Mouse (Mus musculus) spleen, adult 12 weeks (tissue): ENCODE results near the gene Inhbb.

Experiments
- DNase-seq: peaks from one replicate; pipeline ENCODE4 v3.0.0; 2022; ENCODE audit warnings: low spot score

The Inhbb gene

DNA sequence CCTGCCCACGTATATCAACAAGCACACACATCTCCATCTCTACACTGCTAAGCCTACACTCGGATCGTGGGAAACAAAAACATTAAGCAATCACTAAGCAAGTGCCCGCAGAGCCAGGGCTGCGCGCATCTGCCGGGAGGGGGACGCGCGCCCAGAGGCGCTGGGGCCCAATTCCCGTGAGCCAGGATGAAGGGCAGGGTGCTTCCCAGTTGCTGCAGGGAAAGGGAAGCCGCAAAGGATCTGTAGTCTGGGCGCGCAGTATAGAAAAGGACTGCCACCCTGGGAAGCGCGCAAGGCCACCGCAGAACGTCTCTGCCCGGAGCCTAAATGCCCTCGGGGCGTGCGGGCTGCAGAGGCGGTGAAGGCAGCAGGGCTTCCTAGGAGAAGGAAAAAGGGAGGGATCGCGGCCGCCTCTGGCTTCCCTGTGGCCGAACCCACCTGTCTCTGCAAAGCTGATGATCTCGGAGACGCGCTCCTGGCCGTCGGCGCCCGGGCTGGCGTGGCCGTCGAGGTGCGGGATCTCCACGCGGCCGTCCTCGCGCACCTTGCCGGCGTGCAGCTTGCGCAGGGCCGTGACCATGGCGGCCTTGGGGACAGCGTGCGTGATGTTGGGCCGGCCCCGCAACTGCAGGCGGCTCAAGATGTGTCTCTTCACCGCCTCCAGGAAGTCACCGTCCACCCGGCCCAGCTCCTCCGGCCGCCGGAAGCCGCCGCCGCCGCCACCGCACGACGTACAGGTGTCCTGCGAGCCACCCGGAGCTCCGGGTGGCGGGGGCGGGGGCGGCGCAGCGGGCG is 1.7 kb downstream of the Inhbb start:
- no peak for DNase-seq

DNA sequence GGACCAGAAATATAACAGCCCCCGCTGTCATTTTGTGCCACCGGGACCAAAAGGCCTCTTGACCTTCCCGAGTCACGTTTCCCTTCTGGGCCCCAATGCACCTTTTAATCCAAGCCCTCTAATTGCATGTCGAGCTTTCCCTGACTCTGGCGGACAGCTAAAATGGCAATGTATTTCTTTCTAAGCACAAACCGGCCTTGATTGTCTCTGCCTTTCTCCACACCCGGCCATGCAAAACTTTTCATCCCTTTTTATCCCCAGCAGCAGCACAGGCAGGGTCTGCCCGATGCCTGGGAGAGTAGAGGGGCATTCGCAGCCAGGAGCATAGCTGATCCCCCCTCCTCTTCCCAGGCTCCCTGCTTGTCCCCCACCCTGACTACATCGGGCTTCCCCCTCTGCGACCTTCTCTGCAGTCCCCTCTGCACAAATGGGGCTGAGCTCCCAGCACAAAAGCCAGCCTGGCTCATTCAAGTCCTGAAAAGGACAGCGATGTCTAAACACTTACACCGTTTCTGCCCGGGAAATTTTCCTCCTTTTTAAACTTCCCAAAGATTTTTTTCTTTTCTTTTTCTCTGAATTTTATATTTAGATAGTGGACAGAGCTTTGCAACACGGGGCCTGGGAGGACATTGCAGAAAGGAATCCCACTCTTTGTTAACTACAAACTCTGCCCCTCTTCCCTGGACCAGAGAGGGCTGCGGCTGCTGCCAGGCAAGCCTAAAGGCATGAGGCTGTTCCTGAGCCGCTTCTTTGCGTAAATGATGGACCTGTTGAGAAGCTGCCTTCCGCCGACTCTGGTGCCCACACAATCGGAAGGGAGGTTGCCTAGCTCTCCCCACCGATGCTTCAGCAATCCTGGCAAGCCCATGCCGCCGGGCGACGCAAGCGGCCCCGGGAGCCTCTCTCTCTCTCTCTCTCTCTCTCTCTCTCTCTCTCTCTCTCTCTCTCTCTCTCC is 2.6 kb downstream of the Inhbb start:
- no peak for DNase-seq

DNA sequence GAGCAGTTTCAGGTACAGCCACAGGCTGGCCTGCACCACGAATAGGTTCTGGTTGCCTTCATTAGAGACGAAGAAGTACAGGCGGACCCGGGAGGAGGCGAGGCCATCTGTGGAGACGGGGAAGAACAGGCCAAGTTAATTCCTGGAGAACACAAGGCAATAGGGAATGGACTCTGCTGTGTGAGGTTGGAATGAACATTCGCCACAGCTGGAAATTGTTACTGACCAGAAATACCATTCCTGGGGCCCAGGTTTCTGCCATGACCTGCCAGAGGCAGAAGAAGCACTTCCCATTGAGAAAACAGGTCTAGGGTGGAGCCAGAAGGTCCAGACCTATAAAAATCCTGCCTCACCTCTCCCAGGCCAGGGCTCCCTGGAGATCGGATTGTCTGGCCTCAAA is 4.1 kb downstream of the Inhbb start:
- DNase-seq = no peak

DNA sequence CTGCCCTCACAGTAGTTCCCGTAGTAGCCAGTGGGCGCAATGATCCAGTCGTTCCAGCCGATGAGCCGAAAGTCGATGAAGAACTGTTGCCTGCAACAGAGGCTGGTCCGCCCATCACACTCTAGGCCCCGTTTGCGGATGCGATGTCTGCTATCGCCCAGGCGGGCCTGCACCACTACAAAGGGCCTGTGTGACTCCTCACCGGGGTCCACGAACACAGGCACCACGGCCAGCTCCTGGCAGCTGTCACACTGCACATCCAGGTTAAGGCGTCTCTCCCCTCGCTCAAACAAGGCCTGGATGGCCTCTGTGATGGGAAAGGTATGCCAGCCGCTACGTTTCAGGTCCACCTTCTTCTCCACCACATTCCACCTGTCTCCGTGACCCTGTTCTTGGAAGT is 4.5 kb downstream of the Inhbb start:
- DNase-seq = no peak

DNA sequence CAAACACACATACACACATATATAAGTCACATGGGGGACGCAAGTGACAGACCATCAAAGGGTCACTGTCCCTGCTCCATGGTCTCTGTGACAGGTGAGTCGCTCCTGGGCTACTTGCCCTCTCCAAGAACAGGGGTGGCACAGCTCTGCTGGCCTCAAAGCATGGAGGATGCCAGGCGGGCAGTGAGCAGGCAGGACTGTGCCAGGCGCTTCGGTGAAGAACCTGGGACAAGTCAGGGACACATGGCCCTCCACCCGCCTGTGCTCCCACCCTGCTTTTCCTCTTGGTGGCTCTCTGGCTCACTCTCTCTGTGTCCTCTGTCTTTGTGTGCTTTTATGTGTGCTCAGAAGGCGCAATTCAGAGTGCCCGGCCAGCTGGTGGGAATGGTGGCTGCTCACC is 5.4 kb downstream of the Inhbb start:
- no peak for DNase-seq

DNA sequence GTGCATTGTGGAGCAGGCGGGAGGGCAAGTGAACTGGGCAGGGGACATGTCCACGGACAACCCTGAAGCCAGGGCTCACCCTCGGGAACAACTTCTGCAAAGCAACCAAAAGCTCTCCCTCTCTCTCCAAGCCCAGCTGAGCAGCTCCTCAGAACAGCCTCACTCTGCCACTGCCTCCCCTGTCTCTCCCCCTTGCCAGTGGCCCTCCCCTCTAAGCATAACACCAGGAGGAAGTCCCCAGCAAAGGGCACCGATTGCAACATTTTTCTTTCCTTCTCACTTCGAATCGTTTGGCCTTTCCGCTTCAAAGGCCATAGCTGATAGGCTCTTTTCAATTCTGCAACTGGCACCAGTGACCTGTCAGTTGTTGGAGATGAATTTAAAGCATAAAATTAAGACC is 5.9 kb downstream of the Inhbb start:
- DNase-seq = no peak

DNA sequence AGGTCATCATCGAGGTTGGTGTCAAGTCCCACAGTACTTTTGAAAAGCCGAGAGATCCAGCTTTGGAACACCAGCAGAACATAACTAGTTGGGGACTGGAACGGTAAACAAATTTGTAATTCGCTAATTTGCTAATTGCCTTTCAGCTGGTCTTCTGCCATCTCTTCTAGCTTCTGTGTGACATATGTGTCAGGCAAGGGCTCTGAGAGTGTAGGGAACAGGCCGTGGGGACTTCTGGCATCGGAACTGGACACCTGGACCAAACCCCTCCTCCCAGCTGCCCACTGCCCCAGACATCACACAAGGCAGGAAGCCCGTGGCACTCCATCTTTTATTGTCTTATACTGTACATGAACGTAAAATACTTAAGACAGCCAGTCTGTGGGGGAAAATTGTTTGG is 6.9 kb downstream of the Inhbb start:
- no peak for DNase-seq

DNA sequence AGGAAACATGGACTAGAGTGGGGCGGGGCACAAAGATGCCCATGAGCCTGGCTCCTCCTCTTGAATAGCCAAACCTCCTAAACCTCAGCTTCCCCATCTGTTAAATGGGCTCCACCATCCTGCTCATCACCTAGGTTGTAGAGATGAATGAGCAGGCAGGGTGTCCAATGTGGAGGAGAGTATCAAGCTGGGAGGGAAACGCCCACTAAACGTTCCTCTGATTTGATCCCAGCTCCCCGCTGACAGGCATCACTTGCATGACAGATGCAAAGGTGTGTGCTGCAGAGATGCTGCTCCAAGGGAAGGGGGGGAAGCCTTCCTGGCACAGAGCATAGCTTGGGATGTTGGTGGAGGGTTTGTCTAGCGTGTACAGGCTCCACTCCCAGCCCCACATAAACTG is 11.4 kb downstream of the Inhbb start:
- DNase-seq = no peak

DNA sequence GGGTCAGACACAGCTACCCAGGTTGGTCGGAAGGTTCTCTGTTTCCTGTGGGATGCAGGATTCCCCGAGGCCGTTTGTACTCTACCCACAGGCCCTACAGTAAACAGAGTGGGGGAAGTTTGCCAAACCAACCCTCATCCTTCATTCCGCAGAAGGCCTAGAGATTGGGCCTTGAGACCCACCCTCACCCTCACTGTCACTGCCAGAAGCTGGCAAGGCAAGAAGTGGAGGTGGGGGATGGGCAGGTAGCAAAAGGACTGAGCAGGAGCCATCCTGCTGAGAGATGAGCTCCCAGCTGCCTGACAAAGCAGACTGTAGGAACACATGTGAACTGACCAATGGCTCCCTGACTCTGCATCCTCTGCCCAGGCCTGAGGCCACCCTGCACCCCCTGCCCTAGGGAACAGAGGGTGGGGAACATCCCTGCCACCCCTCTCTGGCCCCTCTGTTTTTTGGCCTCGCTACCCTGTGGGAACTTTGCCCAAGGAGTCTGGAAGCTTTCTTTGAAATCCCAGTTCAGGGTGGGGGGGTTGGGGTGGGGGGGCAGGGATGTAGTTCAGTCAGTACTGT is 12.4 kb downstream of the Inhbb start:
- no peak for DNase-seq

DNA sequence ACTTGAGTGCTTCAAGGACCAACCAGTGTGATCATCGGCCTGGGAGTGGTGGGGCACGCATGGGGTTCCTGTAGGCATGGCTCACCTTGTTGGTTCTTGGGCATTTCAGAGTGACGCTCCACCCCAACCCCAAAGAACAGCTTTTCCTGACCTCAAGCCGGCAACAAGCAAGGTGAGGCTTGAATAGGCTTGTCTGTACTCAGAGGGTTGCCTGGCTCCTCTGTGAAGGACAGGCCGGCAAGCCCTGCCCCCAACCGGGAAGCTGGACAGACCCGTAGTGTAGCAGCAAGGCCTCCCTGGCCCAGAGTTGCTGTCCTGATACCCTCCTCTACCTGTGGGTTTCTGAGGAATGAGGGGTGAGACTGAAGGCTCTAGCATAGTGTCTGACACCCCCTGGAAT is 12.9 kb downstream of the Inhbb start:
- DNase-seq = no peak

DNA sequence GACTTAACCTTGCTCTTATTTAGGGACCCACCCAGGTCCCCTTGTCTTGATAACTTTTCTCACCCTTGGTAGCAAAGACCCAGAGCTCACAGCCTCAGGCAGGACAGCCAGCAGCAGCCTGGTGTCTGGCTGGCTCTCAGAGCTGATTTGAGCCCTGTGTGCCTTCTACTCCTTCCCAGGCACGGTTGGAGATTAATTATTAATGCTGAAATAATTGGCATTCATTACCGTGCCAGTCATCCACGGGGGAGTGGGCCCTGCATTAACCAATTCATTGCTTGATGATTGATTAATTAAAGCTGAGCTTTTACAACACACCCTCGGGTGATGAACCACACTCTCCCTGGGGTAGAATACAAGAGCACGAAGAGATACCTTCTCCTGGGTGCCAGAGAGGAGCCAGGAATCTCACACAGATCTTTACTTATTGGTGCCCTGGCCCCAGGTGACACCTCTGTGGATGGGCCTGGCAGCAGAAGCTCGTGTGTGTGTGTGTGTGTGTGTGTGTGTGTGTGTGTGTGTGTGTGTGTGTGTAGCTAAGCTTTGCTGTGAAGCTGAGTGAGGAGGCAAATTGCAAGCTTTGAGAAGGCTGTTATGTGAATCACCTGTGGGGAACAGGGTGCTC is 14.2 kb downstream of the Inhbb start:
- no peak for DNase-seq

DNA sequence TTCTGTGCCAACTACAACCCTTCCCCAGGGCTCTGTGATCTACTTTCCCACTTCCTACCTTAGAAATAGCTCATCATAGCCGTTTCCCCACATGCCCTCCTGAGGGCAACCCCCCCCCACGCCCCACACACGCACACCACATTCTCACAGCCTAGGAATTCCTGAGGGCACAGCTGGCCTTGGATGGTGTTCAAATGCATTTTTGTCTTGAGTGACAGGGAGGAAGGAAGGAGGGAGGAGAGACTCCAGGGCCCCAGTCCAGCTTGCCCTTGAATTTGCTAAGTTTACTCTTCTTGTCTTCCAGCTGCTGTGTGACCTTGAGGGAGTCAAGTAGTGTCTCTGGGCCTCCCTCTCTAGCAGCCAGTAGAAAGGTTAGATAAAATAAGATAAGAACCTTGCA is 17.2 kb downstream of the Inhbb start:
- no peak for DNase-seq

DNA sequence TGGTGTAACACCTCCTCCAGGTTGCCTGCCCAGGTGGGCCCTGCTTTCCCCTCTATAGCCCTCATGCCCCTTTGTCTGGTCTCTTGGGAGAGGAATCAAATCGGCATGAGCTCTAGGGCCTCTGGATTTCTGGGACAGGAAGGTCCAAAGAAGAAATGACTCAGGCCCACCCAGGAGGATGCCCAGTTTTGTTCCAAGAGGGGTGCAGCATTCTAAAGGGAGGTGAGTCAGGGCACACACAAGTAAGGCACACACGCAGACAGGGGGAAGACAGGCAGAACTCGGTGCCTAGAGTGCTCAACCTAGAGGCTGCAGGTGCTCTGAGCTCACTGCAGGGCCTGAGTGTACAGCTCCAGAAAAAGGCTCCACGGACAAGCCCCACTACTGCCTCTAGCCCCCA is 17.7 kb downstream of the Inhbb start:
- no peak for DNase-seq

DNA sequence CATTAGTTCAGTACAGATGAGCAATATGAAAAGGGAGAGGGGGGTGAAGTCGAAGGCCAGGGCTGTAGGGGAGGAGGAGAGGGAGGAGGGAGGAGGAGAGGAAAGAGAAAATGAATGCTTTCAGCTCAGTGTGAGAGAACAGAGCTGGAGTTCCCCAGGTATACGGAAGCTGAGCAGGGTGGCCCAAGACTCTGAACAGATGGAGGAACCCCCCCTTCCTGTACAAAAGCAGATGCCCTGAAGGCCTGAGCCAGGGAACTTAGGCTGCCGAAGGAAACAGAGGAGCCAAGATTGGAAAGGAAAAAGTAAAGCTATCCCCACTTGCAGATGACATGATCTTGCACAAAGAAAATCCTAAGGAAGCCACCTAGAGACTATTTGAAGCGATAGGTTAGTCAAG is 20.8 kb downstream of the Inhbb start:
- no peak for DNase-seq

DNA sequence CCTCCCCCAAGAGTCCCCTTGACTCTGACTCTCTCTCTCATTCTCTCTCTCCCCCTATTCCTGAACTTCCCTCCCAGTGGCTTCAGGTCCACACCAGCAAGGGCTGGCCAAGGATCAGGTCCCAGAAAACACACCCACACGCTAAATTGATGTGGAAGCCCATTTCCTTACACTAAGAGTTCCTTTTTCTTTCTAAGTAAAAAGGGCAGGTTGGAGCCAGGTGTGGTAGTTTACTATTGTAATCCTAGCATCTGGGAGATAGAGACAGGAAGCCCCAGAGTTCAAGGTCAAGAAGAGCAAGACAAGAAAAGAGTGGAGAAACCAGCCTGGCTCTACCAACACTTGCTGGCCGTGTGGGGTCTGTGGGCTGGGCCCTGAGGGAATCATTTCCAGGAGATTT is 23.4 kb downstream of the Inhbb start:
- no peak for DNase-seq

DNA sequence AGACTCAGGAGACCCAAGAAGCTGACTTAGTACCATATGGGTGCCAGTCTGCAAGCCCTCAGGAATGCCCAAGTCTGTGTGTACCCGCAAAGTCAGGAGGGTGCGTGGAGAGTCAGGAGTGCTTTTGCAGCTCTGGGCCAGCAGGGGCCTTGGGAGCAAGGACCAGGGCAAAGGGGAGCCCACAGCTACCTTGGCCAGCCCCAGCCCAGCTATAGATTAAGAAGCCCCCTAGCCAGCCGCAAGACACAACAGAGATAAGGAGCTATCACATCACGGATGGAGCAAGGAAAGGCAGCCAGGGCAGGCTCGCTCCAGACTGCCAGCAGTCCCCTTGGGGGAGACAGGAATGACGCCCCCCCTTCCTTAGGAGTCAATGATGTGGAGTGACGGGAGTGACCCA is 24.2 kb downstream of the Inhbb start:
- DNase-seq = no peak

DNA sequence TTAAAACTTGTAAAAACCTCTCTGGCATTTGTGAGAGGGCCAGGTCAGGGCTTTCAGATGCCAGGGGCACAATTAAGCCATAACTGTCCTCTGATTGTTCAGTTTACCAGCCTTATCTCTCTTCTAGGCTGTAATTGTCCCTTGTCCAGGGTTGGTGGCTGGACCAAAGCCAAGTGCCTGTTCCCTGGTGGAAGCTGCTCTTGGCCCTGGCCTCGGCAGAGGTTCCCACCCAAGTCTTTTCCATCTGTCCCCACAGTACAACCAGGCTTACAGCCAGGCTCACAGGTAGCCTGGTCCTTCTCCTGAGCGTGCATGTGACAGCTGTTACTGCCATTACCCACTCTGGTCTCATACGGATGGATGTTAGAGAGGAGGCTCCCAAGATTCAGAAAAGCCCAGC is 30.7 kb downstream of the Inhbb start:
- no peak for DNase-seq

DNA sequence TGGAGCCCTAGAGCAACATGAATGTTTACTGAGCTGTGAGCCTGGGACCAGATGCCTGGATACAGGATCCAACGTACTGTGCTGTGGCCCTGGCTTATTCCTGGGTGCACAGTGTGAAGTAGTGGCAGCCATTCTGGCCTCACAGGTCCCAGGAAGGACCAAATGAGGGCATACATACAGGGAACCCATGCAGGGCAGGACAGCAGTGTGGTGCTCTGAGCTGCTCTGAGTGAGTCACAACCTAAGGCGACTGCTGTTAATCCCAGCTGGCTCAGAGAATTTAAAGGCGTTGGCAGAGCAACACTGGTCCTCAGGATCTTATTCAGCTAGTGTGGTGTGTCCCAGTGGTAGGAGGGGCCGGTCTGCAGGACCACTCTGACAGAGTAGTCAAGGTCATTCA is 31.4 kb downstream of the Inhbb start:
- no peak for DNase-seq

DNA sequence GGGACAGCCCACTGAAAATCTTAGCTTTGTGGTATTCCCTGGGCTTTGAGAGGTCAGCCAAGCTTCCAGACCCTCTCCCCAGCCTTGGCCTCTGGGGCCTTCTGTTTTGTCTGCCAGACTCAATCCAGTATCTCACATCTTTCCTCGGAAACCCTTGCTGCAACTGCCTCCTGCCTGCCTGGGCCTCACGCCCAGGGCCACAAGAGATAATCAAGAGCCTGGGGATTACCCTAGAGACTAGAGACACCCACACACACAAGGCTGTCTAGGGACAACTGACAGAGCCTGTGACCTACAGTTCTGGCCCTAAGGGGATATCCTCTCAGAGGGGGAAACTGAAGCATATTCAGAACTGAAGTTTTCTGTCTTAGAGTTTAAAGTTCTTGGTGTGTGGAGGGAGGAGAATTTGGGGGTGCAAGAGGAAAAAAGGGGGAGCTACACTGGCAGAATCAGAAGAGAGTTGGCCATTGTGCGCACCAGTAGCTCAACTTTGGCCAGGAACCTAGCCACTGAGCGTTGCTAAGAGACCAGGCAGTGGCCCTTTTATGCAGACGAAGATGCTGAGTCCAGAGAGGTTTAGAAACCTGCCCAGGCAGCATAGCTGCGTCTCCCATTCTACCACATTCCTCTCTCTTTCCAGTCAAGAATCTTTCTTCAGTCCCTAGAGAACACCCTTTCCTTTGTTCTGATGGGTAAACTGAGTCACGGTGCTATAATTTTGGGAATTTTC is 32.1 kb downstream of the Inhbb start:
- DNase-seq = no peak

DNA sequence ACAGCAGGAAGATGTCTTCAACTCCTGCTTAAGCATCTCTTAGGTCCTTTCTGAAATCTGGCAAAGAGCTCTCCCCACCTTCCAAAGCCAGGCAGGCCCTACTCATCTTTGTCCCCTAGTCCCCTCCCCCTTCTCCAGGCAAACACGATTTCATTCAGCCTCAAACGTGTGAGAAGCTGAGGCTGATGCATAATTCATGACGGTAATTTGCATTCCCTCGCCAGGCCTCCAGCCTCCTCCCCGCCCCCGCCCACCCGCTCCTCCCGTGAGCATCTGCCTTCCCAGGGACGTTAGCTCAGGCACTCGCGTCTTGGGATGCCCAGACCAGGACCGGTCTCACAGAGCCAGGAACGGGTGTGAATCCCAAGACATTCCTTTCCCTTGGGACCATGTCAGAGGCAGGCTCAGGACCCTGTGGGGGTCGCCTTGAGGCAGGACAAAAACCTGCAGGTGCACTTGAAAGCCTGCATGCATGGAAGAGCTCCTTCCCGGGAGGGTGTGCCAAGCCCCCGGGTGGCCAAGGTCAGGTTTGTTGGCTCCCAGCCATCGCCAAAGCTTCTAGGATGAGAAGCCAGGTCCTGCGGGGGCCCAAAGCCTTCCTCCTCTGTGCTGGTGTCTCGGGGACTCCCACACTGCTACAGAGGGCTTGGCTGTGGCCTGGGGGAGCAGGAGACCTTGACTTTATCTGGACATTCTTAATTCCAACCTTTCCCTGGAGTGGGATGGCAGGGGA is 33.2 kb downstream of the Inhbb start:
- no peak for DNase-seq

DNA sequence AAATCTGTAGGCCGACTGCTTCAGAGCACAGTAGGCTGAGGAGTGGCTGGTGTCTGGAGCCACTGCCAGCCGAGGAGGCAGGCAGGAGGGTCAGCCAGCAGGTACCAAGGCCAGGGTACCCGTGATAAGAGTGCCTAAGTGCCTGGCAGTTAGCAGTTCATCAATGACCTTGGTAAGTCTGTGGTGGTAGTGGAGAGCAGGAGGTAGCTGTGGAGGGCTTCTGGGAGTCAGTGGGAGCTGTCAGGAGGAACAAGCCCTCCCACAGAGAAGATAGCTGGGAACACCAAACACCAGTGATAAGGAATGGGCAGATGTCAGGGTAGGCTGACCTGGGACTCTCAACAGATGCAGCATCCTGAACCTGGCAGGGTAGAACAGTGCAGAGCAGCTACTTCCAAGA is 35.7 kb downstream of the Inhbb start:
- no peak for DNase-seq
